Mouse (Mus musculus) embryonic stem cell, embryonic (primary cell): ENCODE data around the gene Clcnka.

Source experiments
- CTCF ChIA-PET, 4 experiments: fragments of 300-600 bp in 2 of 4; fragments of 350-600 bp in 2 of 4; sonication (Branson Sonifier 250); formaldehyde crosslinking; loops; one replicate each; lab custom pipeline; 2022; ENCODE audit warnings: inconsistent platforms in 2 of 4; lab: Charles Lee
- POLR2A ChIA-PET, 4 experiments: fragments of 300-600 bp in 2 of 4; fragments of 350-600 bp in 2 of 4; sonication (Branson Sonifier 250); formaldehyde crosslinking; loops; one replicate each; lab custom pipeline; 2022; ENCODE audit warnings: antibody characterized with exemption in 4 of 4, inconsistent platforms in 1 of 4; lab: Charles Lee

Clcnka gene

DNA sequence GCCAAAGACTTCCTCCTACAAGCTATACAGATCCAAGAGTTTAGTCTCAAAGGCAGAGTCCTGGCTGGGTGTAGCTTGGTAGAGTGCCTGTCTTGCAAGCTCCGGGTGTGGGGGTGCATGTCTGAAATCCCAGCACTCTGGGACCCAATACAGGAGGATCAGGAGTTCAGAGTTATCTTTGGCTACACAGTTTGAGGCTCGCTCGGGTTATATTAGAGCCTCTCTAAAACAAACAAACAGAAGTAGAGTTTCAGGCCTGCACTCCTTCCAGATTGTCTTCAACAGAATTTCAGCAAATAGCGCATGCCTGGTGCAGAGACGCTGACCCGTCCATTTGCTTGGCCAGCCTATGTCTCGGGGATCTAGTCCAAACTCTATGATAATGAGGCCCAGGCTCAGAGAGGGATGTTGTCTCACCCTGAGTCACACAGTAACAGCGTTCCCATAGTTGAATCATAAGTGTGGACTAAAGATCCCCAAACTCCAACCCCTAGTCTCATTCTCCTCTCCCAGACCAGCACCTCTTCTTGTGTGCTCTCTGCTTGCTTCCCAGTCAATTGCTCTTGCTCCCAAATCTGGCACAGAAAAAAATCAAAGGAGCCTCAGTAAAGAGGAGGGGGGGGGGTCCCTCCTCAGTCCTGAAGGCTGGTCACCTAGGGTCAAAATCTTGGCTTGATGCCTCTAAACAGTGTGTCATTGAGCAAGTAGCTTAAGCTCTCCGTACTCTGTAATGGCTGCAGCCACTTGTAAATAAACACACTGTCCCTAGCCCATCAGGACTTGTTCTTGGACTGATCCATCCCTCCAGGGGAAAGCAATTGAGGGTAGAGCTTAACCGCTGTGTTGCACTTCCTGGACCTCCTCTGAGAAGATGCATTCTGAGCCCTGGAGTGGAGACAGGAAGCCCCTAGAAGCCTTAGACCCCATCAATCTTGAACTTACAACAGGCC is 28.5 kb upstream of the Clcnka start:
- CTCF ChIA-PET: interaction anchor here (0.6 to 3.5 kb wide), 31 partner anchors 8 to 279 kb away, joined by 3 to 39 read pairs (median 4); partner anchors contain the start of genes Fbxo42 (in 1 of the 4), Srarp (in 1 of the 4) and Tmem82 (in 1 of the 4)
- POLR2A ChIA-PET: interaction anchor here in 3 of 4 experiments (0.6 to 11.8 kb wide), 89 partner anchors 8 to 634 kb away, joined by 3 to 342 read pairs (median 6); partner anchors contain the start of genes Clcnkb (in 2 of the 3), Srarp (in 2 of the 3), Tmem82 (in 2 of the 3) and Zbtb17 (in 2 of the 3)

DNA sequence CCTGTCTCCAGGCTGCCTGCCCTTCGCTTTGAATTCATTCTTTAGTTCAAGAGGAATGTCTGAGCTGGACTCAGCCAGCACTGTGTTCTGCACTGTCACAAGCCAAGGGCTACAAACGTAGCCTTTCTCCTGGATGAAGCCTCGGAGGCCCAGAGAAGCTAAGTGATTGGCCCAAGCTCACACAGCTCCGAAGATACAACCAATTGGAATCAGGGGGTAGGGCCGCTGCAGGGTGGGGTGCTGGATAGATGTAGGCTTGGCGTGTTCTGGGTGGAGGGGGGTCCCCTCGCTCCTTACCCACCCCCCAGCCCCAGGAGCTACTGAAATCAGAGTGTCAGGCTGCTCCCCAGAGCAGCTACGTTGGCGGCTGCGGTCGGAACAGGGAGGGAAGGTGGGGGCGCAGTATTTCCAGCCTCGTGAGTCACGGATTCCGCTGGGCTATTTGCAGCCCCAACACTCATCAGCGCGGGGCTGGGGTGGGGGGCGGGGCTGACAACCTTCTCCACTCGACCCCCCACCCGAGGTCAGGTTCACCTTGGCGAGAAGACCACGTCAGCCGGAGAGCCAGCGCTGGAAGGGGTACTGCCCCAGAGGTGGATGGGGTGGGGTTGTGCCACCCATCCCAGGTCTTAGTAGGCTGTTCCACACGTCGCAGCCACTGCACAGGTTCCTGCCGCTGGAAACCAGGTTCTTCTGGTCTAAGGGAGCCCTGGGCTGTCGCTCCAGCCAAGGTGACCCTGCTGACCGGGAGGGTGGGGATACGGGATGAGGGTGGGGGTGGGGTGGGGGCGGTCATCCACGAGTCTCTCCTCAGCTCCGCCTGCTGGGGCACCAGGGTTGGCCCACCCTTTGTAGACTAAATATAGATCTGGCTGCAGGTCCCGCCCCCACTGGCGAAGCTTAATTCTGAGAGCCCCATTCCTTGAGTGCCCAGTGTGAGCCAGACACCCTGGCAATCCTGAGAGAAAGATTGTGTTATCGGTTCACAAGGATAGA is 27.3 kb upstream of the Clcnka start:
- POLR2A ChIA-PET: interaction anchor here (0.6 to 11.8 kb wide), 164 partner anchors 7 to 1799 kb away, joined by 3 to 342 read pairs (median 4); partner anchors contain the start of genes Casp9 (in 3 of the 4), Srarp (in 3 of the 4), Tmem82 (in 3 of the 4) and Spen (in 2 of the 4)
- CTCF ChIA-PET: interaction anchor here (0.5 to 3.5 kb wide), 52 partner anchors 8 to 384 kb away, joined by 3 to 39 read pairs (median 4); partner anchors contain the start of genes Srarp (in 2 of the 4), Clcnka (in 1 of the 4), Fam131c (in 1 of the 4) and Fbxo42 (in 1 of the 4)

GRCm38 (mm10) chr4:141423691-141424431 is 25.3 kb upstream of the Clcnka start:
- CTCF ChIA-PET: interaction anchor here in 1 of 4 experiments (0.9 to 2.6 kb wide), 3 partner anchors 12 to 257 kb away, joined by 3 to 39 read pairs (median 3); no protein-coding TSS in a partner anchor

GRCm38 (mm10) chr4:141423288-141423687 is 24.8 kb upstream of the Clcnka start:
- ChIA-PET POLR2A (interaction anchor here in 3 of 4 experiments (0.5 to 11.8 kb wide), 11 partner anchors 9 to 153 kb away, joined by 3 to 342 read pairs (median 4); partner anchors contain the start of gene Srarp (in 1 of the 3)), CTCF (interaction anchor here in 2 of 4 experiments (0.7 to 1.0 kb wide), 3 partner anchors 12 to 256 kb away, joined by 3 read pairs; no protein-coding TSS in a partner anchor)

More at GRCm38 (mm10) chr4:141423691-141424431, 25.3 kb upstream of the Clcnka start:
- POLR2A ChIA-PET: interaction anchor here in 3 of 4 experiments (0.5 to 11.8 kb wide), 18 partner anchors 9 to 236 kb away, joined by 3 to 342 read pairs (median 8); partner anchors contain the start of genes Fam131c (in 1 of the 3), Srarp (in 1 of the 3) and Zbtb17 (in 1 of the 3)

DNA sequence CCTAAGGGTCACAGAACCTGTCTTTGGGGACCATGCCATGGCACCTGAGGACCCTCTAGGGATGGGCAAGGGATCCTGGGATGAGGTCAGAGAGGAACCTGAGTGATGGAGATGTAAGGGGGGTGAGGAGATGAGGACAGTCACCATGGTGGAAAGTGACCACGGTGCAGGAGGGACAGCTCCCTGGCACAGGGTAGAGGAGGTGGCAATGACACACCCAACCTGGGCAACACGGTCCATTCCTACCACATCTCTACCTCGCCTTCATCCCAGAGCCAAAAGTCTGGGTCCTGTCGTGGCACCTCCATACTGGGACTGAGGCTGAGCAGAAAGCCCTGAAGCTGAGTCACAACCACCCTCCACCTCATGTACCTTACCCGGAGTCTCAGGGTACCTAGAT is 24.3 kb upstream of the Clcnka start:
- ChIA-PET POLR2A (interaction anchor here in 3 of 4 experiments (0.7 to 11.8 kb wide), 9 partner anchors 11 to 153 kb away, joined by 3 to 342 read pairs (median 4); partner anchors contain the start of gene Srarp (in 1 of the 3)), CTCF (interaction anchor here in 2 of 4 experiments (0.7 to 1.0 kb wide), 3 partner anchors 11 to 256 kb away, joined by 3 read pairs; no protein-coding TSS in a partner anchor)

- ChIA-PET CTCF (interaction anchor here (0.7 to 3.6 kb wide), 15 partner anchors 8 to 668 kb away, joined by 3 to 21 read pairs (median 5); no protein-coding TSS in a partner anchor), POLR2A (interaction anchor here in 3 of 4 experiments (0.5 to 11.8 kb wide), 25 partner anchors 8 to 398 kb away, joined by 3 to 342 read pairs (median 6); no protein-coding TSS in a partner anchor)
These were observed 22.9 kb upstream of the Clcnka start for GRCm38 (mm10) chr4:141421423-141421822.

GRCm38 (mm10) chr4:141420886-141421285 is 22.4 kb upstream of the Clcnka start:
- ChIA-PET POLR2A (interaction anchor here in 3 of 4 experiments (0.6 to 11.8 kb wide), 32 partner anchors 9 to 398 kb away, joined by 3 to 342 read pairs (median 4); partner anchors contain the start of gene Casp9 (in 1 of the 3)), CTCF (interaction anchor here (0.7 to 3.6 kb wide), 16 partner anchors 9 to 668 kb away, joined by 3 to 21 read pairs (median 4); no protein-coding TSS in a partner anchor)

- ChIA-PET CTCF (interaction anchor here (0.7 to 3.6 kb wide), 15 partner anchors 9 to 669 kb away, joined by 3 to 21 read pairs (median 5); no protein-coding TSS in a partner anchor), POLR2A (interaction anchor here in 3 of 4 experiments (0.6 to 11.8 kb wide), 30 partner anchors 8 to 374 kb away, joined by 3 to 342 read pairs (median 4); partner anchors contain the start of gene Casp9 (in 1 of the 3))
These were observed 21.8 kb upstream of the Clcnka start, which contains the start of gene Hspb7 for GRCm38 (mm10) chr4:141420192-141420829. Gene Hspb7 (plus strand): TSS chr4:141420779.

DNA sequence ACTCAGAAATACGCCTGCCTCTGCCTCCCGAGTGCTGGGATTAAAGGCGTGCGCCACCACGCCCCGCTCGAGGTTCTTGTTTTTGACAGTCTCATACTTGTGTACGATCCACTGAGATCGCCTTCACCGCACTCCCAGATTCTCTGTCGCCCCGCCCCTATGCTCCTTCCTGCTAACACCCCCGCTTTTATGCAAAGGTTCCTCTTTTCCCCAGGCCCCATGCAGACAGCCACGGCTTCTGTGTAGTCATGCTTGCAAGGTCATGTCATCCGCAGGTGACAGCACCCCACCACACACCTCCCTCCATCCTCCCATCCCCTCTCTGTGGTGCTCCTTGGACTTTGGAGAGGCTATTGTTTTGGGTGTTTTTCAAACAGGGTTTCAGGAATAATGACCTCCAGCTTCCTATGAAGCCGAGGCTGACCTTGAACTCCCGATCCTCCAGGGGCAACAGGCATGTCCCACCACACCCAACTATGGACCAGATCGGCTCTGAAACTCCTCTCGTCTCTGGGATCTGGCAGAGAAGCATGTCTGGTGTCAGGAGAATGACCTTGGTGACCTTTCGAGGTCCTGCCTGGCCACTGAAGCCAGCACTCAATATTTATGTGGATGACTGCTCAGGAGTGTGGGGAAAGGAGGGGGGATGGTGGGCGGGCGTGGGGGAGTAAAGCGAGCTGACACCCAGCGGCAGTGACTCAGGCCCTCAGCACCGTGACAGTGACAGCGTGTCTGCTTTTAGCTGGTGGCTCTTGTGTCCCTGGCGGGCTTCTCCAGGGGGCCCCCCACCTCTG is 21.1 kb upstream of the Clcnka start:
- CTCF ChIA-PET: interaction anchor here in 3 of 4 experiments (0.6 to 3.6 kb wide), 8 partner anchors 8 to 272 kb away, joined by 3 to 21 read pairs (median 11); partner anchors contain the start of gene Fbxo42 (in 1 of the 3)
- POLR2A ChIA-PET: interaction anchor here in 3 of 4 experiments (0.6 to 11.8 kb wide), 24 partner anchors 9 to 374 kb away, joined by 3 to 342 read pairs (median 4); partner anchors contain the start of gene Casp9 (in 1 of the 3)

DNA sequence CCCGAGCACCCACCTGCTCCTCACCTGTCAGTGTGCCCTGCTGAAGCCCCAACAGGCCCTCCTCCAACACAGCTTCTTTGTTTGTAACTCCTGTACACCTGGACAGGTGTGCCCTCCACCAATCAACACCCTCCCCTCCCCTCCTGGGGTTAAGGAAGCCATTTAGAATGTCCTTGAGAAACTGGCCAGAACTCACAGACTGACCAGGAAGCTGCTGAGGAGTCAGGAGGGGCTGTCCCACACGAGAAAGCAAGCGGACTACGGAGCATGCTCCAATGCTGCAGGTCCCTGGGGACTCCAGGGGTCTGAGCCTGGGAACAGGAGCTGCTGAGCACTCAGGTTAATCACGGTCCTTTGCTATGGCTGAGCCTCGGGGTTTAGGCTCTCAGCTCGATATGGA is 17.4 kb upstream of the Clcnka start, which contains the start of gene Clcnkb:
TSS of gene Clcnkb (minus strand) at position 91 of the 400 bp plus-strand sequence.
- ChIA-PET POLR2A (interaction anchor here in 2 of 4 experiments (0.6 to 2.4 kb wide), 7 partner anchors 9 to 156 kb away, joined by 3 to 22 read pairs (median 4); no protein-coding TSS in a partner anchor), CTCF (interaction anchor here in 2 of 4 experiments (0.7 to 1.0 kb wide), 2 partner anchors 49 to 394 kb away, joined by 3 to 5 read pairs; no protein-coding TSS in a partner anchor)

DNA sequence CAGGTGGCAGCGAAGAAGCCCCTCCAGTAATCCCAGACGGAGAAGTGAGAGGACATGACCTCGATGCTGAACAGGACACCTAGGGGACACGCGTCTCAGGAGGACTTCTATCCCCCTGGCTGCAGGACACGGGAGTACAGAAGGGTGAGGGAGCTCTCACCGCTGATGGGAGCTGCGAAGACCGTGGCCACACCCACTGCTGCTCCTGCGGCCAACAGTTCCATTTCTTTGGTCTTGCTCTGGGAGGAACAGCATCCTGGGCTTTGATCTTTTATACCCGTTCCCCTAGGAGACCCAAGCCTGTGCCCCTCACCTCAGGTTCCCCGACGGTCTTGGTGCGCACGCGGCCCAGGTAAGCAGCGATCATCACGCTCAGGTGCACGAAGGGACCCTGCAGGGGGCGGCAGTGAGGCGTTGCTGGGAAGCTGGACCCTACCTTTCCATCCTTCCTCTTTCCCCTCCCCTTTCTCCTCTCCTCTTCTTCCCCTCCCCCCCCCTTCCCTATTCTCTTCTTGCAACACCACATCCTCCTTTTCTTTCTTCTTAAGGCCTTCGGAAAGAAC is 13.0 kb upstream of the Clcnka start:
- ChIA-PET POLR2A (interaction anchor here (0.5 to 2.3 kb wide), 20 partner anchors 9 to 165 kb away, joined by 3 to 30 read pairs (median 3); partner anchors contain the start of gene Hspb7 (in 3 of the 4)), CTCF (interaction anchor here (0.6 to 2.2 kb wide), 83 partner anchors 9 to 468 kb away, joined by 3 to 39 read pairs (median 4); partner anchors contain the start of genes Hspb7 (in 4 of the 4), Clcnka (in 2 of the 4), Srarp (in 1 of the 4) and Tmem82 (in 1 of the 4))

DNA sequence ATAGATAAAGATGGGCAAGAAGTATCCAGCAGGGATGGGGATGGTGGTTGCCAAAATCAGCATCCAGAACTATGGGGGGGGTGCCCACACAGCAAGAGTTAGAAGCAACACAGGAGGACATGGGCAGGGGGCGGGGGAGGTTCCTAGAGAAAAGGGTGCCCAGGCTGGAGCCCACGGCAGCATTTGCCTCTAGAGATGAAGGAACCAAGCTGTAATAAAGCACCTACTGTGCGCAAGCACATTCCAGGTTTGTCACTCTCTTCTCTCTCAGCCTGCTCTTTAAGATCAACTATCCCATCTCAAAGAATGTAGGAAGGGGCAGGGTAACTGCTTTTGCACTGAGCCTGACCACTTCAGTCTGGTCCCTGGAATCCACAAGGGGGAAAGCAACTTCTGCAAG is 10.1 kb upstream of the Clcnka start:
- POLR2A ChIA-PET: interaction anchor here in 3 of 4 experiments (0.6 to 7.9 kb wide), 7 partner anchors 18 to 165 kb away, joined by 3 to 65 read pairs (median 6); no protein-coding TSS in a partner anchor
- CTCF ChIA-PET: interaction anchor here (0.6 to 8.1 kb wide), 8 partner anchors 16 to 167 kb away, joined by 3 to 82 read pairs (median 4); no protein-coding TSS in a partner anchor
